Mouse (Mus musculus) kidney, postnatal 25 days (tissue): Measurements from ENCODE around the gene 4931409K22Rik.
"Not testable (repeated sequence)": the region's sequence is repeated elsewhere in the genome, so short reads cannot be mapped to it uniquely, and the experiment has no call there.

Experiments used
- DNase-seq, 2 experiments: peaks; one replicate each; pipeline ENCODE4 v3.0.0; 2021; ENCODE audit warnings: mixed read lengths in 2 of 2

4931409K22Rik gene

DNA sequence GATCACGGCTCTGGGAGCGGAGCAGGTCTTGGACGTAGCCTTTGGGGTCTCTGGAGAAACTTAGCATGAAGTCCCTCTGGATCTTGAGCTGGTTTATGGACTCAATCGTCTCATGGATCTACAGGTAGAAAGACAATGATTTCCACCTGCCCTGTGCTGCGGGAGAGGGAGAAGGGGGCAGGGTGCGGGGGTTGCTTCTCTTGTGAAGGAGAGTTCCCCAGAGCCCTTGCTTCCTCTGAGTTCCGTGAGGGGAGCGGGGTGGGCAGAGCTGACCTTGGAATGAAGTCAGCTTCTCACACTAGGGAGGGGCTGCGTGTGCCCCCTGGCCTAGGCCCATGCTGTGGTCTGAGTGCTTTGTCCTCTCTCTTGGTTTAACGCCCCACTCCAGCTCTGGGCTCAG lies 36.6 kb upstream of the 4931409K22Rik start:
- peak in 1 of 2 experiments; percentile 30 for DNase-seq

DNA sequence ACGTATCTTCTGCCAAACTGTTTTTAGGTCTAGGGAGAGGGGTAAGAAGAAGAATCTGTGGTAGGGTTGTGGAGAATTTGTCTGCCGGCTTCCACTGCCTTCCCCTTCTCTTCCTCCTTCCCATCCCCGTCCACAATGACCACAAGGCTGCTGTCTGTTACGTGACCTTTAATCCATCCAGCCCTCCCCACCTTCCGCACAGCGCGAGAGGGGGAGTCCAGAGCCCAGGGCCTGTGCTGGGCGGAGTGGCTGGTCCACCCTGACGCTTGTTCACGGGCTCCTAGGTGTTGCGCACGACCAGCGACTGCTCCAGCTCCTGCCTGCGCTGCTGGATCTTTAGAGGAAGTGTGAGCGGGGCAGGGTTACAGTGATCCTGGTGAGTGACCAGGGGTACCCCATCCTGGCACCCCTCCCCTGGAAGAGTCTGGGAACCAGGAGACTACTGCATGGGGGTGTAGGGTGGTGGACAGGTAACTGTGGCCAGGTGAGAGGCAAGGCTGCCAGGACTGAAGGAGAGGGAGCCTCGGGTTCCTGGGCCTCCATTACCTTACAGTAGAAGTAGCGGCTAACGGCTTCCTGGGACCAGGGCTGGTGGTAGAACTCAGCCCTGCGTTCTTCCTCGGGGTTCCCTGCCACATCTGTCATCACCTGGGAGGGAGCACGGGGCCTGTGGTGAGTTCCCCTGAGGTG lies 36.0 kb upstream of the 4931409K22Rik start:
- peak in 1 of 2 experiments; percentile 41 for DNase-seq

DNA sequence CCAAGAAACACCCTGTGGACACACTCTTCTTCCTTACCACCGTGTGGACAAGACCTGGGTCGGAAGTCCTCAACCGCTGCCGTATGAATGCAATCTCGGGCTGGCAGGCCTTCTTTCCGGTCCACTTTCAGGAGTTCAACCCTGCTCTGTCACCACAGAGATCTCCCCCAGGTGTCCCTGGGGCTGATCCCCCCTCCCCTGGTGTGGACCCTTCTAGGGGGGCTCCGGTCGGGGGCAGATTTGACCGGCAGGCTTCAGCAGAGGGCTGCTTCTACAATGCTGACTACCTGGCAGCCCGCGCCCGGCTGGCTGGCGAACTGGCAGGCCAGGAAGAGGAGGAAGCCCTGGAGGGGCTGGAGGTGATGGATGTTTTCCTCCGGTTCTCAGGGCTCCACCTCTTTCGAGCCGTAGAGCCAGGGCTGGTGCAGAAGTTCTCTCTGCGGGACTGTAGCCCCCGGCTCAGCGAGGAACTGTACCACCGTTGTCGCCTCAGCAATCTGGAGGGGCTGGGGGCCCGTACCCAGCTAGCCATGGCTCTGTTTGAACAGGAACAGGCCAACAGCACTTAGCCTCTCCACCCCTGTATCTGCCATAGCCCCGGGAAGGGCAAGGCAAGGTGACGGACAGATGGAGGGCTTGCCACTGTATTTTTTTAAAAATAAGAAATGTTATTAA lies 35.3 kb upstream of the 4931409K22Rik start:
- DNase-seq = peak; percentile 37 to 71

DNA sequence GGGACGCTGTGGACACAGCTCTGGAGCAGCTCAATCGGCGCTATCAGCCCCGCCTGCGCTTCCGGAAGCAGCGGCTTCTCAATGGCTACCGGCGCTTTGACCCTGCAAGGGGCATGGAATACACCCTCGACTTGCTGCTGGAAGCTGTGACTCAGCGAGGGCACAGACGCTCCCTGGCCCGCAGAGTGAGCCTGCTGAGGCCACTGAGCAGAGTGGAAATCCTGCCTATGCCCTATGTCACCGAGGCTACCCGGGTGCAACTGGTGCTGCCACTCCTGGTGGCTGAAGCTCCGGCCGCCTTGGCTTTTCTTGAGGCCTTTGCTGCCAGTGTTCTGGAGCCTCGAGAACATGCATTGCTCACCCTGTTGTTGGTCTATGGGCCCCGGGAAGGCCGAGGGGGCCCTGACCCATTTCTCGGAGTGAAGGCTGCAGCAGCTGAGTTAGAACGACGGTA lies 34.7 kb upstream of the 4931409K22Rik start:
- peak; percentile 32 to 54 for DNase-seq

DNA sequence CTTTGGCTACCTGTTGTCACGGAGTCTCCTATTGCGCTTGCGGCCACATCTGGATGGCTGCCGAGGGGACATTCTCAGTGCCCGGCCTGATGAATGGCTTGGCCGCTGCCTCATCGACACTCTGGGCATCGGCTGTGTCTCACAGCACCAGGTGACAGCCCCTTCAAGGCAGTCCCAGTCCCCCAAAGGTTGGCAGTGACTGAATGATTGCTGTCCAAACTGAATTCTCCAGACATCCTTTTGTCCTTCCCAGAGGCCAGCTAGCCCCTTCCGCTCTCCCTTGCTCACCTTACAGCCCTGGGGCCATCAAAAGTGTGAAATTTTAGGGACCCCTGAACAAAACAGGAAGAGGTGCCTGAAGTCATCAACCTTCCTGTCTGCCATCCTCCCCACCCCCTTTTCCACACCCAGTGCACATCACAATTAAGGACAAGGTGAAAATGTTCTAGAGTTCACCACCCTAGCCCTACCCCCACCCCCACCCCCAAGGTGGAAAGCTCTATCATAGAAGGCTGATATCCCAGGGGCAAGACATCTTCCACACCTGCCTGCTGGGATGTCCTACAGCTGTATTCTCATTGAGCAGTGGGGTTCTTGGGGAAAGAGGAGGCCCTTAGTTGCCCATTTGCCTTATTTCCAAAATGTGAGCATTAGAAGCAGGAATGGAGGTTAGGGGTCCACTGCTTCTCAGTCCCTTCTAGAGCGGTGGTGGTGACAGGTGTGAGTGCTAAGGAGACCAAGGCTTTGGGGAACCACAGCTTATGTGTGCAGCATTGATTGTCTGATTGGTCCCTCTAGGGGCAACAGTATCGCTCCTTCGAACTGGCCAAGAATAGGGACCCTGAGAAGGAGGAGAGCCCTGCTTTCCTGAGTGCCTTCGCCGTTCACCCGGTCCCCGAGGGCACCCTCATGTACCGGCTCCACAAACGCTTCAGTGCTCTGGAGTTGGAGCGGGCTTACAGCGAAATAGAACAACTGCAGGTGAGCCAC lies 33.2 kb upstream of the 4931409K22Rik start:
- DNase-seq = peak in 1 of 2 experiments; percentile 36

DNA sequence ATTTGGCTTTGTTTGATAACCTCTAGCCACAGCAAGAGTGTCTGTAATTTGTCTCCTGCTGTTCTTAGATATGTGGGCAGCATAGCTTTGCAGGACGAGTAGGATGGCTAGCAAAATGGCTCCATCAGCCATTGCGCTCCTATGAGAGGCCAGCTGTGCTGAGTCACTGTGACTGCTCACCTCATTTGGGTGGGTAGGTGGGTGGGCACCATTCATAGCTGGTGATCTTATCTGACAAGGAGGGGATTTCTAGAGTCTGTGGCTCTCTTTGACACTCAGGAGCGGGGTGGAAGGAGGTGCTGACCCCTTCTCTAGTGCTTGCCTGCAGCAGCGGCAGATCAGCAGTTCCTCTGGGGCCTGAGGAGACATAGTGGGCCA lies 30.6 kb upstream of the 4931409K22Rik start:
- DNase-seq = no peak

DNA sequence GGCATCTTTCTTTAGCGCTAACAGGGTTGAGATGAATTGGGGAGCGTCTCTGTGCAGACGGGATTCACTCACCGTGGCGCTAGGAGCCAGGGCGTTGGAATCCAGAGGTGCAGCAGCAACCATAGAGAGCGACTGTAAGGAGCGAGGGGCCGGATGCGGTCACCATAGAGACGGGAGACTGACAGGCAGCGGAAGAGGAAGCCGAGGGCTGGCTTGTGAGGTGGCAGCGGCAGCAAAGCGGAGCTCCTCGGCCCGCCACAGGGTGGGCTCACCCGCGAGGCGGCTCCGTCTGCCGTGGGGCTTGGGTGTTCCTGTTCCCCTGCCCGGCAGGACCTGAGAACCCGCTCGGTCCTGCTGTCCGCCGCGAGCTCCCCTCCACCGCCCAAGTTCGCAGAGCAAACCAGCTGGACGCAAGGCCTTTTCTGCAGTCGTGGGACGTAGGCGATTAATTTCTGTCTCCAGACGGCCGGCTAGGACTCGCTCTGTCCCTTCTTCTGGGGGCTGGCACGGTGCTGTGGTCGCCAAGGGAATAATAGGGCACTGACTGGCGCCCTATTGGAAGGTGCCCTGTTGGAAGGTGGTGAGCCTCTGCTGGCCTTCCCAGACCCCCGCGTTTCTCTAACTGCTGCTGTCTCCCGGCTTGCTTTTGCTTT lies 30.1 kb upstream of the 4931409K22Rik start, which contains the start of gene Chpf2:
Chpf2 (plus strand) TSS at position 195 of the 653 bp plus-strand sequence.
- peak; percentile 87 to 94 for DNase-seq

DNA sequence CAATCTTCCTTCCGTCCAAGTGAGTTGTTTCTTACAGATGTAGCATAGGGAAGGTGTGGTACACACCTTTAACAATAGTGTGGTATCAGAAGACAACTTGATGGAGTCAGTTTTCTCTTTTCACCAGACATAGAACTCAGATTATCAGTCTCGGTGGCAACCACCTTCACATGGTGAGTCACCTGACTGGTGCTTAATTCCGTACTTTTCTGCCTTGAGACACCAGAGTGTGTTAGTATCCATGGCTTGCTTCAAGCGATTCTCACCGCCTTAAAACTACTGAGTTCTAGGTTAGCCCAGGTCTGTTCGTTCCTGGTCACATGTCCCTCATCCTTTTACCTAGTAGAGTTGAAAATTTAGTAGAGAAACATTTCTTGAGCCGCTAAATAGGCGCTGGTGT lies 29.5 kb upstream of the 4931409K22Rik start:
- DNase-seq = no peak

DNA sequence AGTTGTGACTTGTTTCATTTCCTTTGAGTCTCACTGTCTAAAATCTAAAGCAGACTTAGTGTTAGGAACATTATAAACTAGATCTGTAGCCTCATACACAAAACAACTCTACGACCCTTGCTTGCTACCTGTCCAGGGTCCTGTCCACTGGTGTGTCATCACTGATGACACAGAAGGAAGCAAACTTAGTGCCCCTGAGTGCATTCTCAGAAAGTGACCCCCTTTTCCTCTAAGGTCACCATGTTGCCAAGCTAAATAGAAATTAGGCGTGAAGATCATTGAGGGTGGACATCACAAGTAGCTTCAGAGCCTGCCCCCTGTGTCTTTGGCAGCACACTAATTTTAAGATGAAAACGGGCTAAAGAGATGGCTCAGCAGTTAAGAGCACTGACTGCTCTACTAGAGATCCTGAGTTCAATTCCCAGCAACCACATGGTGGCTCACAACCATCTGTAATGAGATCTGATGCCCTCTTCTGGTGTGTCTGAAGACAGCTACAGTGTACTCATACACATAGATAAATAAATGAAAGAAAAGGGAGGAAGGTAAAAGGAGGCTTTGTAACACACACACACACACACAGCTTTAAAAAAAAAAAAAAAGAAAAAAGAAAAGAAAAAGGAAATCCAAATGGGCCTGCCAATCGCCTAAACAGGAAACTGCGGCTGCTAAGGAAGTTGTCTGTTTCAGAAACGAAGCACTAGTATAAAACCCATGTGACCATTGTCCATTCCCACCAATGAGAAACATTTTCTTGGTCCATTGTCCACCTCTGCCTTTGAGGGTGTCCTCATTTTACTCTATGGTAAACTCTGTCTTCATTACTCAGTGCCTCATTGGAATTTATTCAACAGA lies 21.7 kb upstream of the 4931409K22Rik start:
- no peak for DNase-seq

DNA sequence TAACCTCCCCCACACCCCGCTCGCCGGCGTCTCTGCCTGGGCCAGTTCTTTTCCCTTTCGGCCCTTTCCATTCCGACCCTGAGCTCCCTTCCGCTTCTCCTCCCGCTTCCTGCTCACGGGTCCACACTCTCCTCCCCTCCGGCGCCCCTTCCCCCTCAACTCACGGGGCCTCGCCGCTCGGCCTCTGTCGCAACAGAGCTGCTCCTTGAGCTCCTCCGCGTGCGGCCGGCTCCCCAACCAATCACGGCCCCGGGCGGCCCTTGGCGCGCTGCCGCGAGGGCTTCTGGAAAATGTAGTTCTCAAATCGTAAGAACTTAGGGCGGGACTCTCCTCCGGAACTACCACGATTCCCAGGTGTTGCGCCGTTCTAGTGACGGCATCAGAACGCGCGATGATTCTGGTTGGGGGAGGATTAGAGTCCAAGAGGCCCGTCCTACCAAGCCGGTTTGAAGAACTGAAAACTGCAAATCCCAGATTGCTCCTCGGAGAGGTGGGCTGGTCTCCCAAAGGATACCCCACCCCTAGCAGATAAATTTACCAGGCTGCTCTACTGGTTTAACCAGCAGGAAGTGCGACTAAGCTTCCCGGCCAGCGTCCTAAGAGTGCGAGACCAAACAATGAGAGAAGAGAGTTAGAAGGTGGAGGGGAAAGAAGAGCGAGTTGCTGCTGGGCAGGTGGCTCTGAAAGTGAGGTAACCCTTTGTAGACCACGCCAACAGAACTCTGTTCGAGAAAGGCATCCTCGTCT lies 20.7 kb upstream of the 4931409K22Rik start, which contains the start of gene Abcf2:
Abcf2 (minus strand) TSS at position 285 of the 747 bp plus-strand sequence.
- DNase-seq = peak; percentile 100

DNA sequence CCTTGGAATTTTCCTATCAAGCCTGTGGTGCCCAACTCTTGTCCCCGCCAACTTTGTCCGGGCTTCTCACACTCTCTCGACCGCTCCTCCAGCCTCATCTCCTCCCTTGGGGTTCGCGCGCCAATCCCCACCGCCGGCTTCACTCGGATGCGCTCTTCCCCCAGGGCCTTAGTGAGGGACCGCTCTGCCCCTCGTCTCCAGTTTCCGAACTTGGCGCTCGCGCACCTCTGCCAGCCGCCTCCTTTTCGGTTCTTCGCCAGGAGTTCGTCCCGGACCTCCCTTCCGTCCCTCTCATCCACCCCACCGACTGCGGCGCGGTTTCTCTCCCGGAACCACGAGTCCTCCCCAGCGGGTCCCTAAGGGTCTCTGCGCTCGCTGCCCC lies 20.2 kb upstream of the 4931409K22Rik start:
- peak in 1 of 2 experiments; percentile 21 for DNase-seq

DNA sequence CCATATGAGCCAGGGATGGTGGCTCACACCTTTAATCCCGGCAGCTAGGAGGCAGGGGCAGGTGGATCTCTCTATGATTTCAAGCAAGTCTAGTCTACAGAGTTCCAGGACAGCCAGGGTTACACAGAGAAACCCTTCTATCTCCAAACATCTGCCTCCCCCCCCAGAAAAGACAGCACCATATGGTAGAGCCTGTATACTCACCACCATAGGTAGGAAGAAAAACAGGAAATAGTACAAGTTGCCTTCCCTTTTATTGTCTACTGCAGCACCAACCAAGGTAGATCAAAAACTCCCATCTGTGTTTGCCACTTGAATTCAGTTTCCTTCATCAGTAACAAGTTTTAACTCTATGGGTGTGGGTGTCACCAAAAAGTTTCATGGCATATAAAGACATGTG lies 19.3 kb upstream of the 4931409K22Rik start:
- DNase-seq = no peak

DNA sequence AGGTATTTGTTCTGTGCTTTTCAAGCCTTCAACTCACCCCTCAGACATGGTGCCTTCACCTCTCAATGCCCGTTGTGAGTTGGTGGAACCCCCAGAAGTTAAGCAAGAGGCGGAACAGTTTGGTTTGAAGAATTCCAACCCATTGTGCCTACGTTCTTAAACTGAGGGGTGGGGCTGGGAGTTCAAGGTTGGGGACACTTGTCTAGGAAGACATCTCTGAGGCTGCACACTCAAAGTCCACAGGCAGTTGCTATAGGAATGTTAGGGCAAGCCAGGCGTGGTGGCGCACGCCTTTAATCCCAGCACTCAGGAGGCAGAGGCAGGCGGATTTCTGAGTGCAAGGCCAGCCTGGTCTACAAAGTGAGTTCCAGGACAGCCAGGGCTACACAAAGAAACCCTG lies 1.3 kb downstream of the 4931409K22Rik start:
- not testable (repeated sequence) for DNase-seq

DNA sequence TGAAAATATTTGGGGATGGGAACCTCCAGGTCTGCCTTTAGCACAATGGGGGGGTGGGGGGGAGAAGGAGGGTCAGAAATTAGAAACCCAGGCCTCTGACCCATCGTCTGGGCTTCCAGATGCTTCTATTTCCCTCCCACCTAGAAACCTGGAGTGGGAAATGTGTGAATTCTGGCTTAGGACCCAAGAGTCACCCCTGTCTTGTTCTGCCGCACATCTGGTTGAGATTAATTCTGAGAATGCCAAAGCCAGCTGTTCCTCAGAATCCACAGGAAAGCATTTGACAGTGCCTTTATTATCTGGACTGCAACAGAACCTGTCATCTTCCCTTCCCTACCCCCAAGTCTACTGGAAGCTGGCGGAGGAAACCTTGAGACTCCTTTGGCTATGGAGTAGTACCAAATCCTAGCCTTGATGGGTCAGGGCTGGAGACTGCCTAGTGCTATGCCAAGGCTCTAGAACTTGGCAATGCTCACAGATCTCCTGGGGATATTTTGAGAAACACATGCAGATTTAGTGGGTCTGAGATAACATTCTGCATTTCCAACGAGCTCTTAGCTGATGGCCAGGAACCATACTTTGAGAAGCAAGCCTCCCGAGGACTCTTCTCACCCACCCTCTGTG lies 2.9 kb downstream of the 4931409K22Rik start:
- no peak for DNase-seq

DNA sequence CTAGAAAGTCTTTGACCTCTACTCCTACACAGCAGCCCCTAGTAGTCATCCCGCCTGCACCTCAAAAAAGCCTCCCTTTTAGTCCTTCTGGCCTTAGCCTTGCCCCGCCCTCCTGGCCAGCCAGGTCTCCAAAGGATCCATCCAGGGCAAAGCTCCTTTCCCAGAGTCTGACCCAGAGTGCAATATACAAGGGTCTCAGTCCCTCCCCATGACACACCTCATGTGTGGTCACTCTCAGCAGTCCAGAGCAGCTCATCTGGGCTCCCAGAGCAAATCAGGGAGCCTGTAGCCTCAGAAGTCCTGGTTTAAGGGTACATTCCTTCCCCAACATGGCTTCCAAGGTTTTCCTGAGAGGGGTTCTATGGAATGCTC lies 5.3 kb downstream of the 4931409K22Rik start:
- DNase-seq = no peak

DNA sequence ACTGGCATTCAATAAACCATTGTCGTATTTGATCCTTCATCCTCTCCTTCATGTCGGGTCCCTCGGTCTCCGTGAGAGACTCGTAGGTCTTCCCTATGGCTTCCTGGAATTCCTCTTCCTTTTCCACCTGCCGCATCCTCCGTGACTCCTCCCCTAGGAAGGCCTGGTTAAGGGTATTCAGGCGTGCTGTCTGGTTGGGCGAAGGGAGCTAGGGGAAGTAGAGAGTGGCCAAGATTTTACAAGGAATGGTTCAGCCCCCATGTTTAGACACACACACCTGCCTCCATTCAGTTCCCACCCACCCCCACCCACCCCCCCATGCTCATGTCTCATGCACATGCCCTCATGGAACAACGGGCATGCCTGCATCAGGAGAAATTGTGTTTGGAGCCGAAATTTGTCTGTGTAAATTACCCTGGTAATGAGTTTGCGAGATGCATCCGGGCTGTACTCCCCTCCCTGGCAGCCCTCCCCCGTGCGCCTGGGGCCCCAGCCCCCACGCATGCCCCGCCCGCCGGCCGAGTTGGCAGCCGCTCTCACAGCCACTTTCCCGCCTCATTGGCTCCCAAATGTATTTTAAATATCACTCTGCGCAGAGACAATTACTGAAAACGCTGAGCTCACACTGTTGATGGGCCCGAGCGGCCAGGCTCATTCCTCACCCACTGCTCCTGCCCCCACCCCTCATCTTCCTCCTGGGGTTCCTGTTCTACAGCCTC lies 5.9 kb downstream of the 4931409K22Rik start:
- DNase-seq = peak; percentile 37 to 52

DNA sequence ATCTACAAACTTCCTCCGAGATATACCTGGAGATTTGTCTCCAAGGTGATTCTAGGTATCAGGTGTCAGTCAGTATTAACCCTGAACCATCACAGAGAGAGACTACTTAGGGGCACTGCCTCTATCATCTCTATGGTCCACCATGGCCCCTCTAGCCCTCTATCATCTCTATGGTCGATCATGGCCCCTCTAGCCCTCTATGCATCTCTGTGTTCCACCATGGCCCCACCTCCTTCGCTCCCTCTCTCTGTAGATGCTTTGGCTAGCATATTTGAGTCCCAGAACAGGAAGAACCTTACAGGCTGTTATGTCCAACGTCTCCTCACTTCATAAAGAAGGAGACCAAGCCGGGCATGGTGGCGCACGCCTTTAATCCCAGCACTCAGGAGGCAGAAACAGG lies 14.0 kb downstream of the 4931409K22Rik start:
- DNase-seq = no peak

DNA sequence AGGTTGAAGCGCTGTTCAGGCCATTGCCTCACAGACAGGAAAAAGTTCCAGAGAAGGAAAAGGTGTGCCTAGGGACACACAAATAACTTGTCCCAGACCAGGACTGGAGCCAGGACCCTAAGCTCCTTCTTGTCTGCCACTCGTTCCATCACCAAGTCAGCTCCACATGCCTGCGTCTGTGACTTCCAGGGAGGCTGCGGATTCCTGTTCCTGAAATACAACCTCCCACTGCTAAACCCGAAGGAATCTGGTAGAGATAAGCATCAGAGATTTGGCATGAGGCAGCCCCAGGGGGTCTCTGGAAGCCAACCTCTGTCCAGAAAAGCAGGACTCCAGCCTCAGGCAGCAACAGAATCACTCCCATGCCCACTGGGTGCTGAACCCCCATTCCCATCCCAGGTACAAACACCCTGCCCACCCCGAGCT lies 15.5 kb downstream of the 4931409K22Rik start:
- no peak for DNase-seq

DNA sequence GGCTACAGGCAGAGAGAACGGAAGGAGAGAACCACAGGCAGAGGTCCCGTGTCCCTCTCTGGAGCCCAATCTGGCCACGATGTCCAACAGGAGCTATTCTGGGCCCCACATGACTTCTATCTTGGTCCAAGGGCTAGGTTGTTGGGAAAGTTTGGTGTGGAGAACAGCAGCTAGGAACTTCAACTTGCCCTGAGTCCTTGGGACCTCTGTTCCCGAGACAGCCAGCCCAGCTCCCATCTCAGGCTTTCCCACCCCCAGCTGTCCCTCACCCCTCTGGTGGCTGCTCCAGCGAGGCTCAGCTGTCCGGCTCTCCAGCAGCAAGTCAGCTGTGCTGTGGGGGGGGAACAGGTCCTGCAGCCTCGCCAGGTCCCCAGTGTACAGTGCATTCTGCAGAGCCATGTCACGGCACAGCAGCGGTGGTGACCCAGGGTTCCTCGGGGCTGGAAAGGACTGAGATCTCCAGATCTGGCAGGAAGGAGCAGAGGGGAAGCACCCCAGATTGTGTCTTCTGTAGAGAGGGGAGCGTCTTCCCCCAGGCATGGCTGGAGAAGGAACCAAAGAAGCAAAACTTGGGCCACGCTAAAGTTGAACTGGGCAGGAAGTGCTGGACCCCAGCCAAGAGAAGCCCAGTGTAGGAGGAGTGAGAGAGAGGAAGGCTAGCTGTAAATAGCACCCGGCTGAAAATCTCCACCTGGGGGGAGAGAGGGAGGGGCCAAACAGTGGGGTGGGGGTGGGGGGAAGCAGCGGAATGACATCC lies 16.0 kb downstream of the 4931409K22Rik start, which contains the start of gene Asb10:
Asb10 (minus strand) TSS at position 592 of the 757 bp plus-strand sequence.
- peak; percentile 75 to 79 for DNase-seq
